Mouse (Mus musculus) intestine, embryonic 14.5 days (tissue): ENCODE measurements around the gene 3100002H09Rik. TPM values are rescaled to one million over a fixed set of nuclear protein-coding genes. Genes with fewer than 3 reads are reported as not detected.

Experiments used
- ATAC-seq: fragments of 200-750 bp; cut with Nextera tagmentation; replicated peaks from 2 replicates; pipeline ENCODE4 v1.8.0; 2017; ENCODE audit warnings: low read depth, moderate number of reproducible peaks, moderate TSS enrichment, moderate library complexity; ENCODE audit not compliant: low FRiP score, low TSS enrichment
- DNase-seq: peaks from one replicate; pipeline ENCODE4 v3.0.0-alpha.2; 2018; ENCODE audit warnings: low spot score
- H3K27ac ChIP-seq: fragments of 300-500 bp; sonication (generic); 2 replicates; pipeline ENCODE4 v1.5.1; 2014; ENCODE audit warnings: low read depth, mild to moderate bottlenecking, control low read depth
- H3K27me3 ChIP-seq: fragments of 300-500 bp; sonication (generic); replicated peaks from 2 replicates; pipeline ENCODE4 v1.6.1; 2014; ENCODE audit warnings: low read length, control low read depth; ENCODE audit not compliant: control insufficient read depth, insufficient read depth
- H3K36me3 ChIP-seq: fragments of 300-500 bp; sonication (generic); 2 replicates; pipeline ENCODE4 v1.6.1; 2014; ENCODE audit warnings: low read length, control low read depth; ENCODE audit not compliant: control insufficient read depth, insufficient read depth
- H3K4me1 ChIP-seq: fragments of 300-500 bp; sonication (generic); replicated peaks from 2 replicates; pipeline ENCODE4 v1.6.1; 2014; ENCODE audit warnings: low read length, control low read depth, mixed read lengths; ENCODE audit not compliant: control insufficient read depth, insufficient read depth
- H3K4me2 ChIP-seq: fragments of 300-500 bp; sonication (generic); 2 replicates; pipeline ENCODE4 v1.6.1; 2014; ENCODE audit warnings: low read length
- H3K4me3 ChIP-seq: fragments of 300-500 bp; sonication (generic); 2 replicates; pipeline ENCODE4 v1.5.1; 2014; ENCODE audit warnings: low read depth, low read length, control low read depth, mixed read lengths
- H3K9ac ChIP-seq: fragments of 300-500 bp; sonication (generic); 2 replicates; pipeline ENCODE4 v1.6.1; 2014; ENCODE audit warnings: mild to moderate bottlenecking, low read length
- H3K9me3 ChIP-seq: fragments of 300-500 bp; sonication (generic); 2 replicates; pipeline ENCODE4 v1.6.1; 2016; ENCODE audit warnings: low read length, control low read depth; ENCODE audit not compliant: control insufficient read depth
- WGBS: fragments of 180-500 bp; shearing (Covaris S2); extraction: QIAGEN DNeasy Blood & Tissue Kit; methylation state at CpG from one replicate; pipeline ENCODE4 v1.1.7; 2014; 5-methylcytosine and 5-hydroxymethylcytosine counted together
- polyA plus RNA-seq: library from polyadenylated mRNA; unstranded; fragments of >200 nt; fragmentation: Nextera tagmentation; extraction: Ambion mirVana; gene quantifications from 2 replicates; pipeline ENCODE4 v1.2.1, GENCODE M21; 2014

Gene 3100002H09Rik
- polyA plus RNA-seq, 1 experiment from 2014 or later = not detected

- Histone ChIP-seq H3K27me3 (peaks cover 6% of the 10 kb centered on the region; the same call in 1 of the 2 replicates), H3K4me2 (peak overlapping the region; percentile 14), H3K4me1 (peaks cover 5% of the 10 kb centered on the region; the same call in 1 of the 2 replicates), H3K4me3 (no peak overlapping the region), H3K36me3 (no peaks in the 10 kb centered on the region), H3K27ac (no peak overlapping the region), H3K9me3 (no peaks in the 10 kb centered on the region), H3K9ac (no peak overlapping the region)
- DNase-seq = no peak
- peak; percentile 65 for ATAC-seq
- 12% methylated on average over 8 of the region's 8 CpGs for WGBS
Measured at GRCm38 (mm10) chr4:124646591-124646990, 36.0 kb upstream of the 3100002H09Rik start.

DNA sequence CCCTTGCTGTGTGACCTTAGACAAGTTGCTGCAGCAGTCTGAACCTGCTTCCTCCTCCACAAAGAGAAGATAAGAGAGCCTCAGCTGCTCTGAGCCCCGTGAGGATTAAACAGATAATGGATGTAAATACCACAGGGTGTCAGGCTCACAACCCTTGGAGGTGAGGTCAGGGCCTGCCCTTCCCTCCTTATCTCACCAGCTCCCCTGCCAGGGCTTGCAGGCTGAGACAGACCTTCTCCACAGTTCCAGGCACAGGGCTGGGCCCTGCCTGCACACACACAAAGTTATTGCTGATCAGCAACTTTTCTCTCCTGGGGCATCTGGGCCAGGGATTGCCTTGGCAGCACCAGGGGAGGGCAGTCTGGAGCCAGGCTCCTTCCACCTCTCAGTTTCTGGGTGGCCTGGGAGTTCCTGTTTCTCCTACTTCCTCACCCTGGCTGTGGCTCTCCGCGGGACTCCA, 34.4 kb upstream of the 3100002H09Rik start:
- Histone ChIP-seq H3K36me3 (no peaks in the 10 kb centered on the region), H3K9me3 (no peaks in the 10 kb centered on the region), H3K9ac (no peak overlapping the region), H3K27me3 (peaks cover 17% of the 10 kb centered on the region), H3K4me1 (peaks cover 5% of the 10 kb centered on the region; the same call in 1 of the 2 replicates), H3K4me3 (no peak overlapping the region), H3K4me2 (no peak overlapping the region), H3K27ac (no peak overlapping the region)
- peak; percentile 70; the same call in 1 of the 2 replicates for ATAC-seq
- DNase-seq = no peak
- WGBS = 10% methylated on average over 3 of the region's 3 CpGs

DNA sequence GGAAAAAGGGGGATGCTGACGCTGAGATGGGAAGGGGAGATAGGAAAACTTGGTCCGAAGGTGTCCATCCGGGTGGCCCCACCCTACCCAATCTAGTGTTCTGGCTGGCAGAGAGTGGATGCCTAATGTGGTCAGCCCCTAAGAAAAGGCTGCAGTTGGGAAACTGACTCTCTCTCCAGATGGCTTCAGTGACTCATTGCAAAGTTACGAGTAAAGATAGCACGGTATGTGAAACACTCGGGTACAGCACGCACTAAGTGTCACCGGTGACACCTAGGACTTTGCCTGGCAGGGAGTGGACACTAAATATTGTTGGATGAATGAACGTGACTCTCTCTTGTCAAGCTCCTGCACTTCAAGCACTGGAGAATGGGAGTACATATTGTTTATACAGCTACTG, 33.3 kb upstream of the 3100002H09Rik start:
- DNase-seq = no peak
- no peaks in the 10 kb centered on the region for H3K9me3 ChIP-seq
- H3K27me3 ChIP-seq = peaks cover 28% of the 10 kb centered on the region
- no peak overlapping the region for H3K4me3 ChIP-seq
- WGBS = 89% methylated on average over 9 of the region's 9 CpGs
- H3K9ac ChIP-seq = no peak overlapping the region
- peaks cover 5% of the 10 kb centered on the region; the same call in 1 of the 2 replicates for H3K4me1 ChIP-seq
- ATAC-seq = no peak
- H3K36me3 ChIP-seq = no peaks in the 10 kb centered on the region
- no peak overlapping the region for H3K4me2 ChIP-seq
- no peak overlapping the region for H3K27ac ChIP-seq

- no peak for DNase-seq
- Histone ChIP-seq H3K4me3 (no peak overlapping the region), H3K9ac (no peak overlapping the region), H3K4me2 (no peak overlapping the region), H3K36me3 (no peaks in the 10 kb centered on the region), H3K27ac (no peak overlapping the region), H3K4me1 (no peaks in the 10 kb centered on the region), H3K9me3 (no peaks in the 10 kb centered on the region), H3K27me3 (peaks cover 25% of the 10 kb centered on the region)
- no peak for ATAC-seq
- 19% methylated on average over 12 of the region's 12 CpGs for WGBS
Measured at GRCm38 (mm10) chr4:124639715-124640114, 29.1 kb upstream of the 3100002H09Rik start.

DNA sequence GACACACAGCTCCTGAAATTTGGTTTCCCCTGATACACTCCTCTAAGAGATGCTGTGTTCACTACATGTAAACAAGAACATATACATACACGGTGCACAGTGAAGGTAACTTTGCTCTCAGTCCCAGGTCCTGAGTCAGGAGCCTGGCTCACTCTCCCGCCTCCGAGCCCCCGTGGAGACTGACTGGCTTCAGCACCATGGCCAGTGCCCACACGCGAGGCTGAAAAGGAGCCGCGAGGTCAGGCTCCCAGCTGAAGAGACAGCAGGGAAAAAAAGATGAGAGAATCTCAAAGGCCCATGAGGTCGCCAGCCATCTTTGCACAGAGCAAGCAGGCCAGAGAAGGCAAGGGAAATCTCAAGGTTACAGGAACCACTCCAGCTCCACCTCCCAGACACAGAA, 22.7 kb upstream of the 3100002H09Rik start:
- ATAC-seq (no peak), DNase-seq (peak; percentile 85)
- H3K9ac ChIP-seq = no peak overlapping the region
- no peaks in the 10 kb centered on the region for H3K9me3 ChIP-seq
- no peaks in the 10 kb centered on the region for H3K27me3 ChIP-seq
- H3K4me1 ChIP-seq = no peaks in the 10 kb centered on the region
- WGBS = 3% methylated on average over 9 of the region's 9 CpGs
- H3K36me3 ChIP-seq = no peaks in the 10 kb centered on the region
- H3K4me2 ChIP-seq = no peak overlapping the region
- H3K4me3 ChIP-seq = no peak overlapping the region
- H3K27ac ChIP-seq = no peak overlapping the region

DNA sequence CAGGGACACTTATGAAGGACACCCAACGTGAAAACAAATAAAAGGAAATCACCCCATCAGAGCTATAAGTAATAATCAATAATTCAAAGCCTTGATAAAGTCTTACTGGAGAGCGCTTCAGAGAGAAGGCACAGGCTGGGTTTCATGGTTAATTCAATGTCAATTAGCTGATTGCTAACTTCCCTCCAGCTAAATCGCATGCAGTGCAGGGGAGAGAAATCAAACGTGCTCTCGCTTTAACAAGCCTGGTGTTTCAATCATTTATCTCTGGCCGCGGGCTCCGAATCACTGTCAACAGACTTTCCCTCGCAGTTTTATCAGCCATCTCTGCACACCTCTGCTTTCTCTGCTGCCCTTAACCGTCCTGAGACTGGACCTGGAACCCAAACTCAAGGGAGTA, 22.3 kb upstream of the 3100002H09Rik start:
- Histone ChIP-seq H3K27me3 (no peaks in the 10 kb centered on the region), H3K9me3 (no peaks in the 10 kb centered on the region), H3K36me3 (no peaks in the 10 kb centered on the region), H3K4me2 (no peak overlapping the region), H3K4me1 (no peaks in the 10 kb centered on the region), H3K4me3 (no peak overlapping the region), H3K27ac (no peak overlapping the region), H3K9ac (no peak overlapping the region)
- DNase-seq (no peak), ATAC-seq (no peak)
- WGBS = 66% methylated on average over 10 of the region's 10 CpGs

DNA sequence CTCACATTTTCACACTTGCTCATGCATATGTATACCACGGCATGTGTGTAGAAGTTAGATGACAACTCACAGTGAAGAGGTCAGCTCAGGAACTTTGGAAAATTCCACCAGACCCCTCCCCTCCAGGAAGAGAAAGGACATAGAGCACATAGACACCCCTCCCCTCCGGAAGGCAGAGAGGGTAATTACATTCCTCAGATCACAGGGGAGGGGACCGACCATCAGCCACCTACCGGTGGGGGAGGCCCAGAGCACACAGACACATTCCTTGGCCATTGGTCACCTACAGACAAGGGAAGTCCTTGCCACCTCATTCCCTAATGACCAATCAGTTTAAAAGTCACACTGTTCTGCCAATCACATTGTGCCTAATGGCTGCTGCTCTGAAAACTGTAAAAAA, 20.9 kb upstream of the 3100002H09Rik start:
- 38% methylated on average over 4 of the region's 4 CpGs for WGBS

GRCm38 (mm10) chr4:124626836-124627235, 16.2 kb upstream of the 3100002H09Rik start:
- H3K9me3 ChIP-seq = no peaks in the 10 kb centered on the region
- no peak overlapping the region for H3K4me2 ChIP-seq
- 47% methylated on average over 1 of the region's 1 CpGs for WGBS
- DNase-seq (no peak), ATAC-seq (no peak)
- H3K36me3 ChIP-seq = no peaks in the 10 kb centered on the region
- peaks cover 5% of the 10 kb centered on the region; the same call in 1 of the 2 replicates for H3K4me1 ChIP-seq
- H3K9ac ChIP-seq = no peak overlapping the region
- H3K27me3 ChIP-seq = no peaks in the 10 kb centered on the region
- H3K27ac ChIP-seq = no peak overlapping the region
- no peak overlapping the region for H3K4me3 ChIP-seq

More for the DNA sequence above, 20.9 kb upstream of the 3100002H09Rik start:
- no peaks in the 10 kb centered on the region for H3K9me3 ChIP-seq
- DNase-seq (no peak), ATAC-seq (no peak)
- H3K27ac ChIP-seq = no peak overlapping the region
- H3K27me3 ChIP-seq = no peaks in the 10 kb centered on the region
- no peaks in the 10 kb centered on the region for H3K4me1 ChIP-seq
- H3K4me2 ChIP-seq = no peak overlapping the region
- H3K4me3 ChIP-seq = no peak overlapping the region
- no peaks in the 10 kb centered on the region for H3K36me3 ChIP-seq
- no peak overlapping the region for H3K9ac ChIP-seq

- no peak overlapping the region for H3K9ac ChIP-seq
- 22% methylated on average over 7 of the region's 7 CpGs for WGBS
- H3K4me1 ChIP-seq = peaks cover 5% of the 10 kb centered on the region; the same call in 1 of the 2 replicates
- no peak overlapping the region for H3K27ac ChIP-seq
- ATAC-seq (no peak), DNase-seq (no peak)
- no peak overlapping the region for H3K4me3 ChIP-seq
- no peaks in the 10 kb centered on the region for H3K36me3 ChIP-seq
- H3K27me3 ChIP-seq = no peaks in the 10 kb centered on the region
- H3K9me3 ChIP-seq = no peaks in the 10 kb centered on the region
- no peak overlapping the region for H3K4me2 ChIP-seq
Measured at GRCm38 (mm10) chr4:124624111-124624581, 13.5 kb upstream of the 3100002H09Rik start.
